ENCODE assay signal across 26 mouse cellular contexts in genomic region chr1:166346906-166347305, GRCm38 (mm10).
"Had no signal": no experiment of that assay in that cellular context is flagged by ENCODE, and none has a peak within 500 bp of the region (broad histone marks: within the 10 kb centered on the region; RNA-seq: fewer than 3 reads in every experiment).

No protein-coding gene starts in this region.

- H3K9me3 ChIP-seq: heart, embryonic 10.5 days; heart, embryonic 12.5 days; hindbrain, embryonic 10.5 days; hindbrain, embryonic 12.5 days; hindbrain, embryonic 15.5 days; kidney, embryonic 15.5 days; limb, embryonic 13.5 days; limb, embryonic 15.5 days; liver, embryonic 12.5 days had no signal

- H3K9ac ChIP-seq: heart, embryonic 12.5 days; hindbrain, embryonic 12.5 days; hindbrain, embryonic 15.5 days; kidney, embryonic 15.5 days; limb, embryonic 13.5 days; limb, embryonic 15.5 days; liver, embryonic 12.5 days; liver, embryonic 14.5 days had no signal

- DNase-seq: gastrocnemius, adult 2 months; gastrocnemius, postnatal 10 days; gastrocnemius, postnatal 25 days; heart, adult 18-20 months; heart, postnatal 10 days; heart, postnatal 4 days; kidney, adult 11 months; kidney, adult 2 months; kidney, adult 9 months; kidney, postnatal 14 days; kidney, postnatal 36 days; layer of hippocampus, adult 9-11 months; layer of hippocampus, postnatal 36 days had no signal

- H3K4me3 ChIP-seq: gastrocnemius, adult 2 months; heart, embryonic 10.5 days; heart, embryonic 12.5 days; hindbrain, embryonic 10.5 days; hindbrain, embryonic 12.5 days; hindbrain, embryonic 15.5 days; kidney, embryonic 15.5 days; limb, embryonic 13.5 days; limb, embryonic 15.5 days; liver, embryonic 12.5 days had no signal

- H3K36me3 ChIP-seq: heart, embryonic 10.5 days; heart, embryonic 12.5 days; hindbrain, embryonic 10.5 days; hindbrain, embryonic 12.5 days; hindbrain, embryonic 15.5 days; kidney, embryonic 15.5 days; limb, embryonic 13.5 days; limb, embryonic 15.5 days; liver, embryonic 12.5 days had no signal

- H3K4me1 ChIP-seq: heart, embryonic 10.5 days; heart, embryonic 12.5 days; kidney, embryonic 15.5 days; limb, embryonic 15.5 days; liver, embryonic 12.5 days had no signal

- H3K4me2 ChIP-seq: heart, embryonic 12.5 days; hindbrain, embryonic 12.5 days; hindbrain, embryonic 15.5 days; kidney, embryonic 15.5 days; limb, embryonic 13.5 days; limb, embryonic 15.5 days; liver, embryonic 12.5 days had no signal

- ATAC-seq: inflammation-experienced regulatory T-cells, adult 6 months; intestine, embryonic 16.5 days; liver, embryonic 12.5 days had no signal

- H3K27me3 ChIP-seq: heart, embryonic 12.5 days; hindbrain, embryonic 15.5 days; kidney, embryonic 15.5 days; limb, embryonic 13.5 days; limb, embryonic 15.5 days; liver, embryonic 12.5 days had no signal

- H3K27ac ChIP-seq: gastrocnemius, adult 2 months; heart, embryonic 10.5 days; hindbrain, embryonic 10.5 days; hindbrain, embryonic 12.5 days; hindbrain, embryonic 15.5 days; kidney, embryonic 15.5 days; kidney, postnatal 0 days; limb, embryonic 13.5 days; limb, embryonic 15.5 days; liver, embryonic 12.5 days; liver, embryonic 14.5 days had no signal
